Mouse (Mus musculus) ES-Bruce4 (cell line): Measurements from ENCODE around the gene Qpct.

ENCODE experiments used
- CTCF ChIP-seq: IDR thresholded peaks from one replicate; pipeline ENCODE4 v1.8.1; 2011; ENCODE audit warnings: low read depth, low read length
- EP300 ChIP-seq: IDR thresholded peaks from 2 replicates; pipeline ENCODE4 v1.6.1; 2011; ENCODE audit warnings: low read depth, low read length; ENCODE audit not compliant: insufficient read depth
- POLR2A ChIP-seq: IDR thresholded peaks from one replicate; pipeline ENCODE4 v1.8.1; 2011; ENCODE audit warnings: low read length; ENCODE audit not compliant: insufficient read depth

GRCm38 (mm10) chr17:79069019-79069418 lies 17.3 kb downstream of the Qpct start:
- TF ChIP-seq EP300 (no peak), CTCF (no peak), POLR2A (no peak)
